8 mouse cellular contexts compared by ENCODE assay signal in the genomic region with DNA sequence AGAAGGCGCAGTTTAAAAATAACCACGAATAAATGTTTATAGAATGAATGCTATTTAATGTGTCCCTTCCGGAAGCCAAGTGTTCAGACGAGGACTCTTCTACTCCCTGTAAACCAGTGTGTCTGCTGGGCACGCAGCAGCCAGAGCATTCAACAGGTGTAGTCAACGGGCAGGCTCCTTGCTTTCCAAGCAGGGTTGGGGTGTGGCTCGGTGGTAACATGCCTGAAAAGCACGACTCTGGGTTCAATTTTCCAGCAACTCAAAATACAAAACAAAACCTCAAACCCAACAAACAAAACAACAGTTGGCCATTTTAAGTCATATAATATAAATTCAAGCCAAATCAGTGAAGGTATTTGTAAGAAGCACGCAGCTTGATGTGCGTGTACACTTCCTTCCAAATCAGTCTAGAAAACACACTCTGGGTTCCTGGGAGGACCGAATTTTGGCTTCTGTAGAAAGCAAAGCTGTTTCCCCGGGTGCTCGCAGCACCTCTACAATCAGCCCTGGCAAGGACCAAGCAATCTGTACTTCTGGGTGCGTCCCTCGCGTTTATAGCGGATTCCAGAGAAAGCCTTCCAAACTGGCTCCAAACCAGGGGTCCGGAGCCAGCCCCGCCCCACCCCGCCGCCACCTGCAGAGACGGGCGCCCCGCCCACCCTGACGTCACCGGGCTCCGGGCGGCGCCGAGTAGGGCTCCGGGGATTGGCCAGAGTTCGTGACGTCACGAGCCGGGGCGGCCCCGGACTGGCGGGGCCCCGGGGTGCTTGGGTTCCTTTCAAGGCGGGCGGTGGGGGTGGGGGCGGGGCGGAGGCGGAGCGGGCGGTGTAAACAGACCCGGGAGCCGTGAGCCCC. TPM values are rescaled to one million over a fixed set of nuclear protein-coding genes. Genes with fewer than 3 reads are reported as not detected.
DNase-seq lines count a peak whose midpoint lies in the region; ATAC-seq and TF ChIP-seq lines count a peak whose summit lies in the region.

Gene Mturn, plus strand, starts transcription at position 734 of the 855 bp plus-strand sequence.

- H3K27me3 ChIP-seq in forebrain, embryonic 16.5 days (replicated peaks; ENCODE audit: control insufficient read depth, insufficient read depth, low read length) = 0 out of 2 replicates have a peak, but pooled peaks cover 4% of the 10 kb centered on the region
- H3K27me3 ChIP-seq in lung, embryonic 15.5 days = peaks cover 39% of the 10 kb centered on the region

- intact Hi-C loops in heart, postnatal 36 days (cut with DNase I) = loop anchor here (2.0 kb wide), 1 partner anchor 86 kb away; the partner anchor contains the start of gene Plekha8

- in situ Hi-C loops in ES-E14 (cut with MboI; ENCODE audit: low sequenced_read_pairs in 2 of 2, unreplicated experiment in 2 of 2) = no loop called here

- H3K9me3 ChIP-seq in ES-E14 (ENCODE audit: control insufficient read depth, insufficient read depth, low read depth, low read length) = no peaks in the 10 kb centered on the region
- H3K9me3 ChIP-seq in forebrain, embryonic 16.5 days (ENCODE audit: control insufficient read depth, low read length) = no peaks in the 10 kb centered on the region
- H3K9me3 ChIP-seq in lung, embryonic 15.5 days = no peaks in the 10 kb centered on the region

- peaks cover 0 to 5% of the 10 kb centered on the region in 2 experiments; a peak in 2 of 4 replicates for H3K4me1 ChIP-seq in ES-E14 (ENCODE audit: control insufficient read depth in 2 of 2, insufficient read depth in 2 of 2, low read length in 2 of 2, poor library complexity in 1 of 2)
- H3K4me1 ChIP-seq in forebrain, embryonic 16.5 days (replicated peaks; ENCODE audit: control insufficient read depth, insufficient read depth, low read length) = peaks cover 32% of the 10 kb centered on the region
- H3K4me1 ChIP-seq in lung, embryonic 15.5 days = peaks cover 13% of the 10 kb centered on the region

- H3K27ac ChIP-seq in ES-E14 (ENCODE audit: insufficient read depth, low read depth, low read length, poor library complexity, severe bottlenecking) = no peak within 1 kb of the TSS
- H3K27ac ChIP-seq in forebrain, embryonic 16.5 days (ENCODE audit: low read length) = peak within 1 kb of the TSS; percentile 89
- peak within 1 kb of the TSS; percentile 54; the same call in 1 of the 2 replicates for H3K27ac ChIP-seq in lung, embryonic 15.5 days

- H3K9ac ChIP-seq in ES-E14 (ENCODE audit: insufficient read depth, low read depth, low read length, poor library complexity, severe bottlenecking) = peak within 1 kb of the TSS; percentile 72
- H3K9ac ChIP-seq in forebrain, embryonic 16.5 days (replicated peaks; ENCODE audit: low read depth, low read length) = peak within 1 kb of the TSS; percentile 80
- peak within 1 kb of the TSS; percentile 46 for H3K9ac ChIP-seq in lung, embryonic 15.5 days

- WGBS in forebrain, embryonic 16.5 days = 3% methylated on average over 43 of the region's 48 CpGs
- WGBS in lung, embryonic 15.5 days = 3% methylated on average over 31 of the region's 48 CpGs

- peak; percentile 85 for DNase-seq in ES-E14 (ENCODE audit: low read depth, low spot score)
- peak; percentile 96 for DNase-seq in cerebellum, adult 11-12 months
- DNase-seq in heart, postnatal 36 days = peak; percentile 99
- DNase-seq in layer of hippocampus, adult 8-10 months (ENCODE audit: low spot score in 2 of 2) = peak; percentile 94 to 96
- peak; percentile 97 for DNase-seq in ovary, adult 18-20 months (ENCODE audit: low spot score)
- DNase-seq in thymus, postnatal 0 days (ENCODE audit: low spot score) = peak; percentile 98

- H3K4me2 ChIP-seq in forebrain, embryonic 16.5 days (ENCODE audit: low read length) = peak within 1 kb of the TSS; percentile 72
- peak within 1 kb of the TSS; percentile 98 for H3K4me2 ChIP-seq in lung, embryonic 15.5 days

- peak; percentile 96 for ATAC-seq in forebrain, embryonic 16.5 days
- peak; percentile 98 for ATAC-seq in lung, embryonic 15.5 days (ENCODE audit: borderline replicate concordance, extremely low read depth, low FRiP score, low TSS enrichment)

- no peaks in the 10 kb centered on the region for H3K36me3 ChIP-seq in ES-E14 (ENCODE audit: control insufficient read depth, insufficient read depth, low read length, poor library complexity, severe bottlenecking)
- no peaks in the 10 kb centered on the region for H3K36me3 ChIP-seq in forebrain, embryonic 16.5 days (ENCODE audit: control insufficient read depth, insufficient read depth)
- no peaks in the 10 kb centered on the region for H3K36me3 ChIP-seq in lung, embryonic 15.5 days

- H3K4me3 ChIP-seq in ES-E14 (ENCODE audit: insufficient read depth in 1 of 2, low read depth in 1 of 2, low read length in 2 of 2, poor library complexity in 1 of 2, severe bottlenecking in 1 of 2) = peak within 1 kb of the TSS; percentile 86 to 95
- H3K4me3 ChIP-seq in forebrain, embryonic 16.5 days (replicated peaks; ENCODE audit: low read length) = peak within 1 kb of the TSS; percentile 92
- peak within 1 kb of the TSS; percentile 65 for H3K4me3 ChIP-seq in lung, embryonic 15.5 days

TF ChIP-seq in ES-E14, 5 proteins besides CTCF, POLR2A, EP300 and RAD21:
- no peak for TF ChIP-seq HCFC1 (IDR thresholded peaks at IDR 0.05; ENCODE audit: borderline replicate concordance, insufficient read depth, low read length)
- no peak for TF ChIP-seq MAFK (IDR thresholded peaks at IDR 0.05; ENCODE audit: insufficient read depth, low read depth, low read length)
- TF ChIP-seq CHD2 (IDR thresholded peaks at IDR 0.05; ENCODE audit: low read depth, low read length) = no peak
- TF ChIP-seq ZC3H11A (IDR thresholded peaks at IDR 0.05; ENCODE audit: borderline replicate concordance, low read depth, low read length) = no peak
- no peak for TF ChIP-seq ZNF384 (IDR thresholded peaks at IDR 0.05; ENCODE audit: low read depth, low read length)

RNA-seq across cellular contexts. Expression of gene Mturn, which starts in this region (rescaled TPM):
- 4.2 and 6.4 TPM in 2 replicates for total RNA-seq in ES-E14 (2012; rRNA removed)
- 163 and 168 TPM in 2 replicates for polyA plus RNA-seq in forebrain, embryonic 16.5 days (2015; fragmentation: Nextera tagmentation; extraction: Ambion mirVana)
- 10 to 100 TPM; 15.3 to 15.6 TPM for total RNA-seq in heart, postnatal 36 days (2021)
- total RNA-seq in layer of hippocampus, adult 8-10 months (2022) = 100 to 1,000 TPM; 113 to 141 (median 129) TPM
- 4.2 and 4.3 TPM in 2 replicates for polyA plus RNA-seq in lung, embryonic 15.5 days (2015; fragmentation: Nextera tagmentation; extraction: Ambion mirVana)
- 5.8 and 6.7 TPM in 2 replicates for polyA plus RNA-seq in thymus, postnatal 0 days (2015; fragmentation: Nextera tagmentation; extraction: Ambion mirVana)

Comparison
In these comparisons a context has a peak if more than half of its experiments do, and no peak if none do; other contexts are left out.
1. RNA of gene Mturn (total RNA-seq): 113 to 141 TPM in layer of hippocampus, adult 8-10 months; 15.3 to 15.6 TPM in heart, postnatal 36 days and 4.2 to 6.4 TPM in ES-E14; every median in the first group is over 4 times any median in the second.
2. RNA of gene Mturn (polyA plus RNA-seq): 163 to 168 TPM in forebrain, embryonic 16.5 days; 5.8 to 6.7 TPM in thymus, postnatal 0 days and 4.2 to 4.3 TPM in lung, embryonic 15.5 days; every median in the first group is over 10 times any median in the second.
3. Peak in every context shown above with its lines, with median percentiles within 50 percentile points of each other: DNase-seq, H3K4me3 ChIP-seq and H3K9ac ChIP-seq.